Mouse (Mus musculus) lung, embryonic 15.5 days (tissue): Measurements from ENCODE around the gene Ugt1a2. TPM values are rescaled to one million over a fixed set of nuclear protein-coding genes. Genes with fewer than 3 reads are reported as not detected.

Experiments used
- ATAC-seq: fragments of 200-750 bp; cut with Nextera tagmentation; 2 replicates; pipeline ENCODE4 v1.8.0; 2017; ENCODE audit warnings: moderate number of reproducible peaks, borderline replicate concordance; ENCODE audit not compliant: low FRiP score, low TSS enrichment; ENCODE audit errors: extremely low read depth
- H3K27ac ChIP-seq: fragments of 300-500 bp; sonication (generic); 2 replicates; pipeline ENCODE4 v1.5.1; 2015; ENCODE audit warnings: moderate library complexity, mild to moderate bottlenecking, inconsistent platforms
- H3K27me3 ChIP-seq: fragments of 300-500 bp; sonication (generic); 2 replicates; pipeline ENCODE4 v1.6.1; 2015; ENCODE audit warnings: inconsistent platforms
- H3K36me3 ChIP-seq: fragments of 300-500 bp; sonication (generic); 2 replicates; pipeline ENCODE4 v1.6.1; 2015; ENCODE audit warnings: inconsistent platforms
- H3K4me1 ChIP-seq: fragments of 300-500 bp; sonication (generic); 2 replicates; pipeline ENCODE4 v1.6.1; 2015; ENCODE audit warnings: inconsistent platforms
- H3K4me2 ChIP-seq: fragments of 300-500 bp; sonication (generic); 2 replicates; pipeline ENCODE4 v1.6.1; 2015; ENCODE audit warnings: inconsistent platforms, mild to moderate bottlenecking, moderate library complexity
- H3K4me3 ChIP-seq: fragments of 300-500 bp; sonication (generic); 2 replicates; pipeline ENCODE4 v1.5.1; 2015; ENCODE audit warnings: mild to moderate bottlenecking, inconsistent platforms
- H3K9ac ChIP-seq: fragments of 300-500 bp; sonication (generic); 2 replicates; pipeline ENCODE4 v1.6.1; 2015; ENCODE audit warnings: inconsistent platforms
- H3K9me3 ChIP-seq: fragments of 300-500 bp; sonication (generic); 2 replicates; pipeline ENCODE4 v1.6.1; 2016; ENCODE audit warnings: inconsistent platforms
- WGBS: fragments of 180-500 bp; shearing (Covaris S2); methylation state at CpG from one replicate; pipeline ENCODE4 v1.1.7; 2015; 5-methylcytosine and 5-hydroxymethylcytosine counted together
- polyA plus RNA-seq: library from polyadenylated mRNA; unstranded; fragments of >200 nt; fragmentation: Nextera tagmentation; extraction: Ambion mirVana; gene quantifications from 2 replicates; pipeline ENCODE4 v1.2.1, GENCODE M21; 2015

Gene Ugt1a2
- polyA plus RNA-seq, 1 experiment from 2014 or later = 0.22 TPM

- Histone ChIP-seq H3K9ac (no peak overlapping the region), H3K4me2 (no peak overlapping the region), H3K9me3 (peaks cover 8% of the 10 kb centered on the region), H3K36me3 (peaks cover 4% of the 10 kb centered on the region; the same call in 1 of the 2 replicates), H3K27ac (no peak overlapping the region), H3K27me3 (no peaks in the 10 kb centered on the region), H3K4me3 (no peak overlapping the region), H3K4me1 (no peaks in the 10 kb centered on the region)
- no peak for ATAC-seq
- WGBS = 83% methylated on average over 12 of the region's 12 CpGs
Measured at GRCm38 (mm10) chr1:88254793-88255465, 54.5 kb downstream of the Ugt1a2 start.

- no peak for ATAC-seq
- H3K4me2 ChIP-seq = no peak overlapping the region
- 51% methylated on average over 2 of the region's 2 CpGs for WGBS
- H3K9ac ChIP-seq = no peak overlapping the region
- H3K27ac ChIP-seq = no peak overlapping the region
- H3K36me3 ChIP-seq = peaks cover 9% of the 10 kb centered on the region; the same call in 1 of the 2 replicates
- peaks cover 4% of the 10 kb centered on the region; the same call in 1 of the 2 replicates for H3K9me3 ChIP-seq
- no peak overlapping the region for H3K4me3 ChIP-seq
- H3K27me3 ChIP-seq = no peaks in the 10 kb centered on the region
- H3K4me1 ChIP-seq = no peaks in the 10 kb centered on the region
Measured at GRCm38 (mm10) chr1:88255466-88255857, 55.1 kb downstream of the Ugt1a2 start.

DNA sequence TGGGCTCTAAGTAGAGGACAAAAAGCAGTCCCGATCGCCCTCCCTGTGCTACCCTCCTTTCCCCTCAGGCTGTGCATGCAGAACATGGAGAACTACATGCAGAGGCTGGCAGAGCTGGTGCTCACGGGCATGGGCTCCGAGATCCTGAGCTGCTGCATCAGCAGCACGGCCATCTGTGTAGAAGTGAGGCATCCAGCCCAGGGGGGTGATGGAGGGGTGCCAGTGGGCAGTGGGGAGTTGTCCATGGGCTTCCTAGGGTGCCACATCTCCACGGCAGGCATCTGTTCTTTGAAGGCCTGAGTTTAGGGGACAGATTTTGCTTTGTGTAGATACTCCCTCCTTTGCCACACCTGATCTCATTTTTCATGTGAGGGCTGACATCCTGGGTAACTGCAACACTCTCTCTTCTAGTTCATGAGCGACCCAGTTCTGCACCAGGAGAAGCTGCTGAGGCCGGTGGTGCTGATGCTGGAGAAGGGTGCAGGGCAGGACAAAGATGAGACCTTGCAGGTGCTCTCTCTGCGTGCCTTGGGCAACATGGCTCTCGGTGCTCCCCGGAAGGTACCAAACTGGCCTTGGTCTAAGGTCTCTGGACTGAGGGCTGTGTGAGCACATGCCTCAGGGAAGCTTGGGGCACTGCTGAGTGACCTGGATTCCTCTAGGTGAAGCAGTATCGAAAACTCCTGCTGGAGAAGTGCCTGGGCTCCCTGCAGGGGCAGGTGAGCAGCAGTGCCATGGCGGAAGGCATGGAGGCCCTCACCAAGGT is 55.8 kb downstream of the Ugt1a2 start:
- H3K27me3 ChIP-seq = no peaks in the 10 kb centered on the region
- peaks cover 15% of the 10 kb centered on the region; the same call in 1 of the 2 replicates for H3K36me3 ChIP-seq
- 77% methylated on average over 13 of the region's 13 CpGs for WGBS
- ATAC-seq = no peak
- H3K9me3 ChIP-seq = no peaks in the 10 kb centered on the region; the same call in 1 of the 2 replicates
- no peak overlapping the region for H3K4me3 ChIP-seq
- H3K4me1 ChIP-seq = no peaks in the 10 kb centered on the region
- H3K27ac ChIP-seq = no peak overlapping the region
- H3K9ac ChIP-seq = no peak overlapping the region
- no peak overlapping the region for H3K4me2 ChIP-seq

- H3K9ac ChIP-seq = no peak overlapping the region
- H3K27ac ChIP-seq = no peak overlapping the region
- H3K4me2 ChIP-seq = no peak overlapping the region
- no peak overlapping the region for H3K4me3 ChIP-seq
- 71% methylated on average over 10 of the region's 10 CpGs for WGBS
- ATAC-seq = no peak
- H3K4me1 ChIP-seq = no peaks in the 10 kb centered on the region
- no peaks in the 10 kb centered on the region for H3K27me3 ChIP-seq
- H3K36me3 ChIP-seq = peaks cover 24% of the 10 kb centered on the region
- H3K9me3 ChIP-seq = no peaks in the 10 kb centered on the region; the same call in 1 of the 2 replicates
Measured at GRCm38 (mm10) chr1:88256886-88257663, 56.7 kb downstream of the Ugt1a2 start.

DNA sequence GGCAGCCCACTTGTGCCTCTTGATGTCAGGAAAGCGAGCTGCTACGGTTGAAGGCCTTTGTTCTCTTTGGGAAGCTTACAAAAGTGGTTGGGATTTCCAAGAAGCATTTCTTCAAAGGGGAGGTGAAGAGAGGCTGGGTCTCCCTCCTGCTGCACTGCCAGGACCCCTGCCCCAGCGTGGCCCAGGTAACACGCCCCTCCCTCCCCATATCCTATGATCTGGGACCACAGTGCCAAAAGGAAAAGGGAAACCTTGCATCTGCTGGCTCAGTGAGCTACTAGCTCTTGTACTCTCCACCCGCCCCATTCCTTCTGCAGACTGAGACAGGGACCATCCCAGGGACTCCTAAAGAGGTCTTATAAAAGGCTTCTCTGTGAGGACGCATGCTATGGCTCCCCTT is 57.3 kb downstream of the Ugt1a2 start:
- H3K9me3 ChIP-seq = no peaks in the 10 kb centered on the region; the same call in 1 of the 2 replicates
- no peak for ATAC-seq
- 81% methylated on average over 6 of the region's 6 CpGs for WGBS
- no peak overlapping the region for H3K27ac ChIP-seq
- no peak overlapping the region for H3K4me2 ChIP-seq
- H3K27me3 ChIP-seq = no peaks in the 10 kb centered on the region
- no peaks in the 10 kb centered on the region for H3K4me1 ChIP-seq
- H3K9ac ChIP-seq = no peak overlapping the region
- peaks cover 30% of the 10 kb centered on the region for H3K36me3 ChIP-seq
- H3K4me3 ChIP-seq = no peak overlapping the region

- Histone ChIP-seq H3K27me3 (no peaks in the 10 kb centered on the region), H3K36me3 (peaks cover 37% of the 10 kb centered on the region), H3K4me2 (no peak overlapping the region), H3K4me3 (no peak overlapping the region), H3K4me1 (no peaks in the 10 kb centered on the region), H3K27ac (no peak overlapping the region), H3K9ac (no peak overlapping the region), H3K9me3 (no peaks in the 10 kb centered on the region; the same call in 1 of the 2 replicates)
- WGBS = 62% methylated on average over 6 of the region's 6 CpGs
- no peak for ATAC-seq
Measured at GRCm38 (mm10) chr1:88258361-88258760, 58.0 kb downstream of the Ugt1a2 start.

GRCm38 (mm10) chr1:88258881-88259642 is 58.7 kb downstream of the Ugt1a2 start:
- no peaks in the 10 kb centered on the region for H3K4me1 ChIP-seq
- peak; percentile 2; the same call in 1 of the 2 replicates for ATAC-seq
- WGBS = 58% methylated on average over 8 of the region's 8 CpGs
- H3K4me3 ChIP-seq = no peak overlapping the region
- H3K9ac ChIP-seq = no peak overlapping the region
- H3K4me2 ChIP-seq = no peak overlapping the region
- H3K27me3 ChIP-seq = no peaks in the 10 kb centered on the region
- no peak overlapping the region for H3K27ac ChIP-seq
- peaks cover 44% of the 10 kb centered on the region for H3K36me3 ChIP-seq
- no peaks in the 10 kb centered on the region; the same call in 1 of the 2 replicates for H3K9me3 ChIP-seq

- ATAC-seq = peak; percentile 2; the same call in 1 of the 2 replicates
Measured at GRCm38 (mm10) chr1:88259643-88260024, 59.2 kb downstream of the Ugt1a2 start.

GRCm38 (mm10) chr1:88260114-88260513 is 59.7 kb downstream of the Ugt1a2 start:
- Histone ChIP-seq H3K36me3 (peaks cover 55% of the 10 kb centered on the region), H3K9me3 (no peaks in the 10 kb centered on the region), H3K27me3 (no peaks in the 10 kb centered on the region), H3K4me3 (no peak overlapping the region), H3K4me1 (no peaks in the 10 kb centered on the region), H3K4me2 (no peak overlapping the region), H3K27ac (no peak overlapping the region), H3K9ac (no peak overlapping the region)
- ATAC-seq = 0 out of 2 replicates have a peak, but pooled peaks have one; percentile 1
- 72% methylated on average over 6 of the region's 6 CpGs for WGBS

More at GRCm38 (mm10) chr1:88259643-88260024, 59.2 kb downstream of the Ugt1a2 start:
- Histone ChIP-seq H3K4me1 (no peaks in the 10 kb centered on the region), H3K36me3 (peaks cover 50% of the 10 kb centered on the region), H3K9ac (no peak overlapping the region), H3K27ac (no peak overlapping the region), H3K9me3 (no peaks in the 10 kb centered on the region; the same call in 1 of the 2 replicates), H3K4me2 (no peak overlapping the region), H3K4me3 (no peak overlapping the region), H3K27me3 (no peaks in the 10 kb centered on the region)
- WGBS = 68% methylated on average over 4 of the region's 4 CpGs

DNA sequence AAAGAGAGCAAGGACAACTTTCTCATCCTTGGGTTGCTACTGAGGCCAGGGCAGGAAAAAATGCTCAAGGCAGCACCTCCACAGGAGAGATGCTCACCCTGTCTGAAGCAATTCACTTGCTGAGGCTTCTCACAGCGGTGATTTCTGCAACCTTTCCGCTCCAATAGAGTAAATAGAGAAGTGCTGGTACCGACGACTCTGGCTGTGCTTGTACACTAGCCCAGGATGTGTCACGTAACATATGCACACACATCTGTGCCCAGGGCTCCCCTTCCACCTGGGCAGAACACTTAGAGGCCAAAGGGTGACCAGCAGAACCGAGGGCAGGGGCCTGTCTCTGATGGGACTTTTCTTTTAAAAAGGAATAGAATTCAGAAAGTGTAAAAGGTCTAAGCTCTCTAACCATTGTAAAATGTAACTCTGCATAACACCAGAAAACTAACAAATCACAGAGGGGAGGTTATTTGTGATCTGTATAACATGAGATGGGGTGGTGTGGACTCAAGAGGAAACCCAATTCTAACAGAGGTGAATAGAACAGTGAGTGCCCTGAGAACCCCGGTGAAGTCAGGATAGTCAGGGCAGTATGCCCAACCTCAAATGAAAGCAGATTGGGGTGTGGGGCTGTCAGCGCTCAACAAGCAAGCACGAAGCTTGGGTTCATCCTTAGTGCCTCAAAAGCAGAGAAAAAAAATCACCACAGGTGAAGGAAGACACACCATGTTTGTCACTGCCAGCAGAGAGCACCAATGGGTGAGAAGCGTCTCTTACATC is 60.4 kb downstream of the Ugt1a2 start:
- Histone ChIP-seq H3K9me3 (no peaks in the 10 kb centered on the region), H3K36me3 (peaks cover 61% of the 10 kb centered on the region), H3K9ac (no peak overlapping the region), H3K4me3 (no peak overlapping the region), H3K4me2 (no peak overlapping the region), H3K27ac (no peak overlapping the region), H3K27me3 (no peaks in the 10 kb centered on the region), H3K4me1 (no peaks in the 10 kb centered on the region)
- ATAC-seq = no peak
- WGBS = 78% methylated on average over 10 of the region's 10 CpGs
